Mouse (Mus musculus): ENCODE results near the gene Trappc12.
A peak's percentile ranks its signal among the peaks of the same experiment; 100 is the strongest.

Gene Trappc12

GRCm38 (mm10) chr12:28750021-28750633 is at the start of gene Trappc12:
Trappc12 (minus strand) TSS chr12:28750472.
- peak; percentile 84 for DNase-seq (ENCODE audit: low spot score)

GRCm38 (mm10) chr12:28799798-28800411 is 49.6 kb upstream of the Trappc12 start:
- no peak for DNase-seq (ENCODE audit: low spot score)

- no peak for DNase-seq (ENCODE audit: low spot score)
These were observed 46.7 kb upstream of the Trappc12 start for GRCm38 (mm10) chr12:28796881-28797420.

- DNase-seq (ENCODE audit: low spot score) = no peak
These were observed 44.8 kb upstream of the Trappc12 start for GRCm38 (mm10) chr12:28795041-28795440.

- DNase-seq (ENCODE audit: low spot score) = no peak
These were observed 43.4 kb upstream of the Trappc12 start for GRCm38 (mm10) chr12:28793715-28794114.

GRCm38 (mm10) chr12:28792613-28793012 is 42.3 kb upstream of the Trappc12 start:
- DNase-seq (ENCODE audit: low spot score) = no peak

GRCm38 (mm10) chr12:28786310-28786709 is 36.0 kb upstream of the Trappc12 start:
- DNase-seq (ENCODE audit: low spot score) = no peak

- DNase-seq (ENCODE audit: low spot score) = no peak
These were observed 35.0 kb upstream of the Trappc12 start for GRCm38 (mm10) chr12:28785299-28785698.

- DNase-seq (ENCODE audit: low spot score) = no peak
These were observed 34.6 kb upstream of the Trappc12 start for GRCm38 (mm10) chr12:28784864-28785263.

- DNase-seq (ENCODE audit: low spot score) = peak; percentile 34
These were observed 34.1 kb upstream of the Trappc12 start for GRCm38 (mm10) chr12:28784355-28784754.

GRCm38 (mm10) chr12:28782637-28783036 is 32.4 kb upstream of the Trappc12 start:
- no peak for DNase-seq (ENCODE audit: low spot score)

- no peak for DNase-seq (ENCODE audit: low spot score)
These were observed 29.9 kb upstream of the Trappc12 start for GRCm38 (mm10) chr12:28780180-28780579.

- DNase-seq (ENCODE audit: low spot score) = no peak
These were observed 25.4 kb upstream of the Trappc12 start for GRCm38 (mm10) chr12:28775627-28776026.

GRCm38 (mm10) chr12:28775120-28775519 is 24.8 kb upstream of the Trappc12 start:
- DNase-seq (ENCODE audit: low spot score) = no peak

- peak; percentile 13 for DNase-seq (ENCODE audit: low spot score)
These were observed 23.5 kb upstream of the Trappc12 start for GRCm38 (mm10) chr12:28773815-28774214.

GRCm38 (mm10) chr12:28769953-28770352 is 19.7 kb upstream of the Trappc12 start:
- DNase-seq (ENCODE audit: low spot score) = no peak

- DNase-seq (ENCODE audit: low spot score) = no peak
These were observed 5.7 kb upstream of the Trappc12 start for GRCm38 (mm10) chr12:28756019-28756418.

GRCm38 (mm10) chr12:28751508-28752263 is 1.4 kb upstream of the Trappc12 start, which contains the start of gene Eipr1:
Eipr1 (plus strand) TSS chr12:28751803.
- DNase-seq (ENCODE audit: low spot score) = peak; percentile 92

GRCm38 (mm10) chr12:28750876-28751275 is 604 bp upstream of the Trappc12 start:
- no peak for DNase-seq (ENCODE audit: low spot score)

- DNase-seq (ENCODE audit: low spot score) = no peak
These were observed 6.9 kb downstream of the Trappc12 start for GRCm38 (mm10) chr12:28743328-28743727.

GRCm38 (mm10) chr12:28735293-28735692 is 15.0 kb downstream of the Trappc12 start:
- peak; percentile 10 for DNase-seq (ENCODE audit: low spot score)

- DNase-seq (ENCODE audit: low spot score) = no peak
These were observed 16.0 kb downstream of the Trappc12 start for GRCm38 (mm10) chr12:28734271-28734670.
